Mouse (Mus musculus) limb, embryonic 15.5 days (tissue): ENCODE measurements around the gene Nipbl. TPM values are rescaled to one million over a fixed set of nuclear protein-coding genes. Genes with fewer than 3 reads are reported as not detected.

ENCODE experiments used
- ATAC-seq: fragments of 200-750 bp; cut with Nextera tagmentation; 2 replicates; pipeline ENCODE4 v1.8.0; 2017; ENCODE audit warnings: low read depth, moderate TSS enrichment; ENCODE audit not compliant: insufficient number of reproducible peaks, low FRiP score, low TSS enrichment
- H3K27ac ChIP-seq: fragments of 300-500 bp; sonication (generic); 2 replicates; pipeline ENCODE4 v1.5.1; 2015; ENCODE audit warnings: moderate library complexity, mild to moderate bottlenecking, inconsistent platforms
- H3K27me3 ChIP-seq: fragments of 300-500 bp; sonication (generic); 2 replicates; pipeline ENCODE4 v1.6.1; 2015; ENCODE audit warnings: inconsistent platforms
- H3K36me3 ChIP-seq: fragments of 300-500 bp; sonication (generic); 2 replicates; pipeline ENCODE4 v1.6.1; 2015; ENCODE audit warnings: inconsistent platforms
- H3K4me1 ChIP-seq: fragments of 300-500 bp; sonication (generic); 2 replicates; pipeline ENCODE4 v1.6.1; 2015; ENCODE audit warnings: inconsistent platforms
- H3K4me2 ChIP-seq: fragments of 300-500 bp; sonication (generic); 2 replicates; pipeline ENCODE4 v1.6.1; 2015; ENCODE audit warnings: mild to moderate bottlenecking, inconsistent platforms
- H3K4me3 ChIP-seq: fragments of 300-500 bp; sonication (generic); 2 replicates; pipeline ENCODE4 v1.5.1; 2015; ENCODE audit warnings: mild to moderate bottlenecking, inconsistent platforms
- H3K9ac ChIP-seq: fragments of 300-500 bp; sonication (generic); 2 replicates; pipeline ENCODE4 v1.6.1; 2015; ENCODE audit warnings: inconsistent platforms
- H3K9me3 ChIP-seq: fragments of 300-500 bp; sonication (generic); 2 replicates; pipeline ENCODE4 v1.6.1; 2016; ENCODE audit warnings: inconsistent platforms
- WGBS: fragments of 180-500 bp; shearing (Covaris S2); methylation state at CpG from one replicate; pipeline ENCODE4 v1.1.7; 2015; 5-methylcytosine and 5-hydroxymethylcytosine counted together
- polyA plus RNA-seq: library from polyadenylated mRNA; unstranded; fragments of >200 nt; fragmentation: Nextera tagmentation; extraction: Ambion mirVana; gene quantifications from 2 replicates; pipeline ENCODE4 v1.2.1, GENCODE M21; 2015

Gene Nipbl
- polyA plus RNA-seq, 1 experiment from 2014 or later, result 17.9 TPM

DNA sequence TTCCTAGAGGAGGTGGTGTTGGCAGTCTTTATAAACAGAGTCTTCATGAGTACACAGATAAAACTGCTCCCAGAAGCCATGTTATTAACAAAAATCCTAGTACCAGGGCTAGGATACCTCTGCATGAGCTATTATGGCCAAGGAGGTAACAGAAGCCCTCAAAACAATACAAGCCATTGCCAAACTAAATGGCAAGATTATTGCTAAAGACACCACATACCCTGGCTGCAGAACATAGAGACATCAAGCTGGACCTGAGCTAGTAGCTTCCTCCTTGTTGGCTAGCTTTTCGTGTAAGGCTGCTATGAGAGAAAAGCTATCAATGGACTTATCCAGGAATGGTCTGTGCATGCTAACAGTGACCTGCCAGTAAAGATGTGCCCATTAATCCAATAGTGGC, 32.4 kb downstream of the Nipbl start:
- no peak overlapping the region for H3K4me2 ChIP-seq
- H3K36me3 ChIP-seq, result no peaks in the 10 kb centered on the region
- H3K9me3 ChIP-seq, result no peaks in the 10 kb centered on the region
- H3K4me3 ChIP-seq, result no peak overlapping the region
- WGBS, result 100% methylated on average over 1 of the region's 1 CpGs
- H3K27me3 ChIP-seq, result no peaks in the 10 kb centered on the region
- no peak for ATAC-seq
- H3K9ac ChIP-seq, result no peak overlapping the region
- no peak overlapping the region for H3K27ac ChIP-seq
- no peaks in the 10 kb centered on the region for H3K4me1 ChIP-seq

DNA sequence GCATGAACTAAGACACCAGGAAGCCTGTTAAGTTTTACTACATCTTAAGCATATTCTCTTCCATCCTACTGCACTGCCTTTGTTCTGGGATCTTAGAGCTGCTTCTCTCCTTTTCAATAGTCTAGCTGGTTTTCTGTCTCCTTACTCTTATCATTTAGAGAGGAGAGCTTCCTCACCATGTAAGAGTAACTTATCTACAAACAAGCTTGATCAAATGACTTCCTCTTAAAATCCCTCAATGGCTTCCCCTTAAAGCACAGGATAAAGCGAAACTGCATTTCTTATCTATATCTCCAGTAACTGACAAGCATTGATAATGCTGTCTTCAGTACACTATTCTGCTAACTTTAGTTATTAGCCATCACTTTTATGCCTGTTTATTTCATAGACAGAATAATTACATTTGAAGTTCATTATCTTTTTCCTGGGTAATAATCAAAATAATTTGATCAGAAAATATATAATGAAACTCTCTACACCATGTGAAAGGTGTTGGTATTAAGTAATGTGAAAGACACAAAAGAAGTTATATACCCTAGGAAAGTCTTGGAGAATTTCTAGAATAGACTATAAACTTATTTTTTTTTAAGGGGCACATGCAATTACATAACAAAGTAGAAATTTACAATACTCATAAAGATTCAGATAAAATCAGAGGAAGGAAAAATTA, 33.0 kb downstream of the Nipbl start:
- 89% methylated on average over 1 of the region's 1 CpGs for WGBS
- no peak overlapping the region for H3K9ac ChIP-seq
- no peaks in the 10 kb centered on the region for H3K27me3 ChIP-seq
- no peak overlapping the region for H3K4me2 ChIP-seq
- H3K9me3 ChIP-seq, result no peaks in the 10 kb centered on the region
- no peak overlapping the region for H3K27ac ChIP-seq
- no peaks in the 10 kb centered on the region for H3K36me3 ChIP-seq
- H3K4me3 ChIP-seq, result no peak overlapping the region
- no peaks in the 10 kb centered on the region for H3K4me1 ChIP-seq
- ATAC-seq, result no peak

DNA sequence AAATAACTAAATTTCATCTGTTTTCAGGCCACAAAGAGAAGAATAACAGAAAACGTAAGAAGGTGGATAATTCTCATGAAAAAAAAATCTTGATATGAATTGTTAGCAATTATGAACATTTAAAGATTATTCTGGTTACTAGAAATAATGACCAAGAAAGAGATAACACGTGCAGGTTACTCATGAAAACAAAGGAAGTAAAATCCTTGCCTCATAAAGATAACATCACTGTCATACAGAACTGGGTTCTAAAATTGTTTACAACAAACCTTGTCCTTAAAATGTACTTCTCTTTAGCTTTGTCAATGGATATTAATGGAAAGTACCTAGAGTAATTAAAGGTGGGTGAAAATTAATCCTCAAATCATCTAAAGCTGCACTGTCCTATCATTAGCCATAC, 37.2 kb downstream of the Nipbl start:
- Histone ChIP-seq H3K36me3 (no peaks in the 10 kb centered on the region), H3K4me2 (no peak overlapping the region), H3K9ac (no peak overlapping the region), H3K4me1 (no peaks in the 10 kb centered on the region), H3K27ac (no peak overlapping the region), H3K4me3 (no peak overlapping the region), H3K9me3 (no peaks in the 10 kb centered on the region), H3K27me3 (no peaks in the 10 kb centered on the region)
- WGBS, result 81% methylated on average over 2 of the region's 2 CpGs
- no peak for ATAC-seq

DNA sequence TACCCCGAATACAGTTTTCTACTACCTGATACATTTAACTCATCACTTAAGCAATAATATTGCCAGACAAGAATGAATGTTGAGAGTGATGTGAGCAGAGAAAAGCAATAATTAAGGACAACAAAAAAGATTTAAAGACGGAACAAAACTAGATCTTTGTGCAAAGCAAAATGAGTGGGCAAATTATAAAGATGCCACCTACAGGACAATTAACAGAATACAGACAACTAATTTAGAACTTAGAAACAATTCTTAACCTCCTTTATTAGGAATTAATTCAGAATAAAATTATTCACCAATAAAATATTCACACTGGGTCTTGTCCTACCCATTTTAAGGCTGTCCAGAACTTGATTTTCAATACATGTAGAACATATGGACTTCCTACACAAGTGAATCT, 38.0 kb downstream of the Nipbl start:
- no peak overlapping the region for H3K4me3 ChIP-seq
- no peaks in the 10 kb centered on the region for H3K4me1 ChIP-seq
- ATAC-seq, result no peak
- WGBS, result 85% methylated on average over 2 of the region's 2 CpGs
- H3K4me2 ChIP-seq, result no peak overlapping the region
- no peaks in the 10 kb centered on the region for H3K27me3 ChIP-seq
- no peaks in the 10 kb centered on the region for H3K36me3 ChIP-seq
- no peak overlapping the region for H3K9ac ChIP-seq
- no peak overlapping the region for H3K27ac ChIP-seq
- H3K9me3 ChIP-seq, result no peaks in the 10 kb centered on the region

DNA sequence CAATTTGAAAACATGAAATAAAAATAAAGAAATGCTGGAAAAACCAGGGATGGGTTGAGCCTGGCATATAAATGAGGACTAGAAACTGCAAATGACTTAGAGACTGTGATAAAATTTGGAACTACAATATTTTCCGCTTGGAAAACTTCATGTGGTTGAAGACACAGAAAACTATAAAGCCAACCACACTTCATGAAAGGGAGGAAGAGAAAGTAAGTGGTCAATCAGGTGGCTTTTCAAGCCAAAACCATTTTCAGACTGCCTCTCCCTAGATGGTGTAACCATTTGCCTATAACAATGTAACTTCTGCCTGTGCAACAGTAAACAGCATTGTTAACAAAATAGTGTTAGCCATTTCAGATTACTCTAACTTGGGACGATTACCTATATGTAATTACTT, 41.7 kb downstream of the Nipbl start:
- ATAC-seq, result no peak
- Histone ChIP-seq H3K4me2 (no peak overlapping the region), H3K9me3 (no peaks in the 10 kb centered on the region), H3K27me3 (no peaks in the 10 kb centered on the region), H3K36me3 (no peaks in the 10 kb centered on the region), H3K4me3 (no peak overlapping the region), H3K4me1 (no peaks in the 10 kb centered on the region), H3K9ac (no peak overlapping the region), H3K27ac (no peak overlapping the region)
- 81% methylated on average over 2 of the region's 2 CpGs for WGBS

DNA sequence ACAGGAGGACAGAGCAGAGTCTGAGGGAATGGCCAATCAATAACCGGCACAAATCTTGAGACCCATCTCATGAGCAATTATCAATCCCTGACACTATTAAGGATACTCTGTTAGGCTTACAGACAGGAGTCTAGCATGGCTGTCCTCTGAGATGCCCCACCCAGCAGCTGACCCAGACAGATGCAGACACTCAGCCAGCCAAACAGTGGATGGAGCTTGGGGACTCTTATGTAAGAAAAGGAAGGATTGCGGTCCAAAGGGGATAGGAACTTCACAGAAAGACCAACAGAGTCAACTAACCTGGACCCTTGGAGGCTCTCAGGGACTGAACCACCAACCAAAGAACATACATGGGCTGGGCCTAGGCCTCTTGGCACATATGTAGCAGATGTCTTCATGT, 42.7 kb downstream of the Nipbl start:
- ATAC-seq, result no peak
- Histone ChIP-seq H3K4me3 (no peak overlapping the region), H3K27ac (no peak overlapping the region), H3K9ac (no peak overlapping the region), H3K4me1 (no peaks in the 10 kb centered on the region), H3K4me2 (no peak overlapping the region), H3K9me3 (no peaks in the 10 kb centered on the region), H3K36me3 (no peaks in the 10 kb centered on the region), H3K27me3 (no peaks in the 10 kb centered on the region)
- 97% methylated on average over 2 of the region's 2 CpGs for WGBS

DNA sequence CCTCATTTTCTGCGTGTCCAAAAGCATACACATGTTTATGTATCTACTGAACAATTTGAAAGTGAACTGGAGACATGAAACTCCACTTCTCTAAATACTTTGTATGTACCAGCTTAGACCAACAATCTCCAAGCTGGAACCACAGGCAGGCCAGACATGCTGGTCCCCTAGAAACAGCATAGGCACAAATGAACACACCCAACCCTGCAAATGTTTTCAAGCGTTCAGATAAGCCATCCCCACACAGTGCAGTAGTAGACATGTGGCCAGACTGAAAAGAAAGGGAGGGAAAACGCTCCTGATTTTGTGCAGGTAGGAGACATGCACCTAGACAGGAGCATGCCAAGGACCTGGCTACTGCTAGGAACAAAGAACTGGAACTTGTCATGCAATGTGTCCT, 52.5 kb downstream of the Nipbl start:
- Histone ChIP-seq H3K27ac (no peak overlapping the region), H3K4me1 (no peaks in the 10 kb centered on the region), H3K36me3 (no peaks in the 10 kb centered on the region), H3K4me2 (no peak overlapping the region), H3K9me3 (no peaks in the 10 kb centered on the region), H3K27me3 (no peaks in the 10 kb centered on the region), H3K4me3 (no peak overlapping the region), H3K9ac (no peak overlapping the region)
- WGBS, result 87% methylated on average over 3 of the region's 3 CpGs
- ATAC-seq, result no peak

DNA sequence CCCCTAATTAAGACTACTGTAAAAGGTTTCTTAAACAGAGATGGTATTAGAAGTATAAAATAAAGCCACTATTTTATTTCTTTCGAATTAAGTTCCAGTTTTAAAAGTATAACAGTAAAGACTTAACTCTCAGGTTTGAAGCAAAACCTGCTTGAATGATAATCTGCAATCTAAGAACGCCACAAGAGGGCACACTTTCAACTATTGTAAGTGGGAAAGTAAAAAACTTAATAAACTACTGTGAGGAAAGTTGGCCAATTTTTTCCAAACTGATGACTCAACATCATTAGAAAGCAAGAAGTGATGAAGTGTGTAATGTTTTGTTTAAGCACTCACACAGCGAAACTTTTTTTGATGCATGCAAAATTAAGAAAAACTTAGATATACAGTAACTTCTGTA, 62.0 kb downstream of the Nipbl start:
- Histone ChIP-seq H3K9ac (no peak overlapping the region), H3K4me1 (no peaks in the 10 kb centered on the region)
- 61% methylated on average over 3 of the region's 3 CpGs for WGBS

DNA sequence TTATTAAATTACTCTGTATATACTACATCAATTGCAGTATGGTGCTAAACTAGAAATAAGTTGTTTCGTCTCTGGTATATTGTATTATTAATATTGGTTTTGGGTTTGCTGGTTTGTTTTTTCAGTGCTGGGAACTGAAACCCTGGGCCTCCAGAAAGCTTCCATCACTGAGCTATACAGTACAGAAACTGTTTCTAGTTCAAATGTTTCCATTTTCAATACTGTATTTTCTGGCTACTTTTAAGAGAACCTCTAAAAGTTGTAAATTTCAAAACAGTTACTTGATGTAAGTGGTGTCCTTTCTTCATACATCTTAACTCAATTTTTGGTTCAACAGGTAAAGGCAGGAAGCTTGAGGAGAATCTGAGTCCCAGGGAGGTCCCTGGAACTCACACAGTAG, 68.6 kb downstream of the Nipbl start:
- Histone ChIP-seq H3K36me3 (peaks cover 9% of the 10 kb centered on the region), H3K4me2 (no peak overlapping the region), H3K27me3 (no peaks in the 10 kb centered on the region), H3K27ac (no peak overlapping the region), H3K4me3 (no peak overlapping the region), H3K9me3 (no peaks in the 10 kb centered on the region), H3K9ac (no peak overlapping the region), H3K4me1 (no peaks in the 10 kb centered on the region)
- WGBS, result 91% methylated on average over 1 of the region's 1 CpGs
- ATAC-seq, result no peak

More for the DNA sequence above, 62.0 kb downstream of the Nipbl start:
- Histone ChIP-seq H3K27me3 (no peaks in the 10 kb centered on the region), H3K4me3 (no peak overlapping the region), H3K36me3 (no peaks in the 10 kb centered on the region), H3K4me2 (no peak overlapping the region), H3K27ac (no peak overlapping the region), H3K9me3 (no peaks in the 10 kb centered on the region)
- ATAC-seq, result no peak

DNA sequence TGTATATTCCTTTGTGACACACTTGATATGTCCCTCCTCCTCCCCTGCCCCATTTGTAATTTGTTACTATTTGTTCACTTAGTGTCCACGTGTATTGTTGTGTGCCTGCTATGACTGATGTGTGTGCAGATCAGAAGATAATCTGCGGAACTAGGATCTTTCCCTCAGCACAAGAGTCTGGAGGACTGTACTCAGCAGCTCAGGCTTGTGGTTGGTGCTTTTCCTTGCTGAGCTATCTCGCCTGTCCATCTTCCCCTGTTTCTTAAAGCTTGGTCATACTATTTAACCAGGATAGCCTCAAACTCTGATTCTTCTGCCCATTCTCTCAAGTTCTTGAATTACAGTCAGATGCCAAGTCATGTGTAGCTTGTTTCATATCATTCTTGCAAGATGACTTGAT, 69.5 kb downstream of the Nipbl start:
- H3K27me3 ChIP-seq, result no peaks in the 10 kb centered on the region
- no peak overlapping the region for H3K4me2 ChIP-seq
- H3K4me3 ChIP-seq, result no peak overlapping the region
- no peak for ATAC-seq
- H3K27ac ChIP-seq, result no peak overlapping the region
- H3K9ac ChIP-seq, result no peak overlapping the region
- H3K9me3 ChIP-seq, result no peaks in the 10 kb centered on the region
- peaks cover 13% of the 10 kb centered on the region for H3K36me3 ChIP-seq
- 78% methylated on average over 3 of the region's 3 CpGs for WGBS
- H3K4me1 ChIP-seq, result no peaks in the 10 kb centered on the region

DNA sequence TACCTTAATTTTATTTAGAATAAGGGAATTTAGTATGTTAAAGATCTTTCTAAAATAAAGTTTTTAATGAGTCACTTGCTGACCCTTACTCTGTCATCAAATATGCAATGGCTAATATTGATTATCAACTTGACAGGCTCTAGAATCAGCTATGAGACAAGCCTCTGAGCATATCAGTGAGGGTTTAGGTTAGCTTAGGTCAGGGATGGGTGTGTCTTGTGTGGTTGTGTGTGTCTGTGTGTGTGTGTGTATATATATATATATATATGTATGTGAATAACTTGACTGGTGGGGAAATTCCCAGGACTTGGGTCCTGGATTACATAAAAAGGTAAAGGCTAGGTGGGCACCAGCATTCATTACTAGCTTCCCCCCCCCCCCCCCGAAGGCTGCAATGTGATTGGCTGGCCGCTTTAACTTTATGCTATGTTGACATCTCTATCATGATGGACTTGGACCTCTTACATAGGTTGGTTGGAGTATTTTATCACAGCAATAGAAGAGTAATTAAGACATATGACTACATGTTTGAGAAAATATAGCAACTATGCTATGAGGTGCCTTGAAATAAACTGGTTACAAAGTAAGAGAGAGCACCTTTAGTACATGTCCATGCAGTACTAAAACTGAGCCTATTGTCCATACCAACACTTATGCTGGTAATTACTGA, 97.0 kb downstream of the Nipbl start:
- no peak for ATAC-seq
- H3K36me3 ChIP-seq, result peaks cover 21% of the 10 kb centered on the region
- H3K4me3 ChIP-seq, result no peak overlapping the region
- H3K27me3 ChIP-seq, result no peaks in the 10 kb centered on the region
- no peak overlapping the region for H3K27ac ChIP-seq
- no peak overlapping the region for H3K4me2 ChIP-seq
- H3K4me1 ChIP-seq, result no peaks in the 10 kb centered on the region
- WGBS, result 85% methylated on average over 2 of the region's 2 CpGs
- H3K9ac ChIP-seq, result no peak overlapping the region
- H3K9me3 ChIP-seq, result no peaks in the 10 kb centered on the region

DNA sequence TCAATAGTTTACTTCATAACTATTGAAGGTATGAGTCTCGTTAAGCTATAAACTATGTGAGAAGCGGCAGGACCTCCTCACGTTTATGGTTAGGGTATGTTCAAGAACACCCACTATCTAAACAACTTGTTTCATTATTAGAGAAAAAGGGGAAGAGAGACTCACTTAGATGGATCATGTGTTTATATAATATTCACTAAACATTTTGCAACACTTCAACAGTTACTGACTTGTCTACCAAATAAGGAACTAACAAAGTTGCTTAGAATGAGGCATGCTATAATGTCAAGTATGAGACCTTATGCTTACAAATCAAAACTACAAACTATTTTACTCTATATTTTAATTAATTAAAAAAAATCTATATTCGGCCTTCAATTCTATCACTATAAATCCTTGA, 103.7 kb downstream of the Nipbl start:
- WGBS, result 91% methylated on average over 4 of the region's 4 CpGs
- no peak overlapping the region for H3K27ac ChIP-seq
- no peaks in the 10 kb centered on the region for H3K4me1 ChIP-seq
- H3K9ac ChIP-seq, result no peak overlapping the region
- H3K4me2 ChIP-seq, result no peak overlapping the region
- no peak for ATAC-seq
- no peaks in the 10 kb centered on the region for H3K27me3 ChIP-seq
- H3K36me3 ChIP-seq, result peaks cover 33% of the 10 kb centered on the region
- H3K9me3 ChIP-seq, result no peaks in the 10 kb centered on the region
- H3K4me3 ChIP-seq, result no peak overlapping the region

DNA sequence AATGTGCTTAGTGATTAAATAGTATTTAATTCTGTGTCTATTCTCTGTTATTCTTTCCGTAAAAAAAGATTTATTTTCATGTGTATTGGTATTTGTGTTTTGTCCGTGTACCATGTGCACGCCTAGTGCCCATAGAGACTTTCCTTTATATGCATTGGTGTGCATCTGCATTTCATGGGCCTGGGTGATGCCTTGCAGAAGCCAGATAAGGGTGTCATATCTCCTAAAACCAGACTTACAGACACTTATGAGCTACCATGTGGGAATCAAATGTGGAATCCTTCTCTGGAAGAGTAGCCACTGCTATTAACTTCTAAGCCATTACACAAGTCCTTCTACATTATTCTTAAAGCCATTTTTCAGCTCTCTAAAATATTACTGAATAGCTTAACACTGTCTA, 112.7 kb downstream of the Nipbl start:
- H3K9ac ChIP-seq, result no peak overlapping the region
- no peaks in the 10 kb centered on the region for H3K9me3 ChIP-seq
- H3K4me3 ChIP-seq, result no peak overlapping the region
- no peaks in the 10 kb centered on the region for H3K4me1 ChIP-seq
- H3K4me2 ChIP-seq, result no peak overlapping the region
- ATAC-seq, result no peak
- H3K27ac ChIP-seq, result no peak overlapping the region
- peaks cover 39% of the 10 kb centered on the region for H3K36me3 ChIP-seq
- H3K27me3 ChIP-seq, result no peaks in the 10 kb centered on the region
- 96% methylated on average over 3 of the region's 3 CpGs for WGBS
